8 mouse cellular contexts compared by ENCODE assay signal in the genomic region with DNA sequence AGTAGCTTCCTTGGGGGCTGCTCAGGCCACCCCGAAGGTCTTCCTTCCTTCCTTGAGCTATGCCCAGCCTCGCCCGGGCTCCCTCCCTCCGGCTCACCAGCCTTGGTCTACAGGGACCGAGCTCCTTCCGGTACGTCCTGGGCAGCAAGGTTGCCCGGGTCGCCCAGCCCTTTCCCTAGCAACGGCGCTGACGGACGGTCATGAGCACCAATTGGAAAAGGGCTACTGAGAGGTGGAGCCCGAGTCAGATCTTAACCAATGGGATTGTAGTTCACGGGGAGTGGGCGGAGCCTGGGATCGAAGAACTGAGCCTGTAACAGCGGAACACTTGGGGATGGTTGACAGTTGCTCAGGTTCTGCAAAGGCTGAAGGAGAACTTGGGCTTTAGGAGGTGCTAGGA. TPM values are rescaled to one million over a fixed set of nuclear protein-coding genes. Genes with fewer than 3 reads are reported as not detected.
DNase-seq lines count a peak whose midpoint lies in the region; ATAC-seq lines count a peak whose summit lies in the region.

Tldc1 (minus strand) TSS at position 154 of the 400 bp plus-strand sequence.

- 0% methylated on average over 18 of the region's 18 CpGs for WGBS in intestine, embryonic 14.5 days

- no peaks in the 10 kb centered on the region for H3K9me3 ChIP-seq in intestine, embryonic 14.5 days (ENCODE audit: control insufficient read depth, low read length)

- DNase-seq in adrenal gland, adult 18-20 months (ENCODE audit: low spot score in 2 of 2): peak; percentile 99
- DNase-seq in embryo, embryonic 11 days: peak; percentile 98
- peak; percentile 98 for DNase-seq in gastrocnemius, postnatal 25 days
- DNase-seq in intestine, embryonic 14.5 days (ENCODE audit: low spot score): peak; percentile 100
- peak; percentile 99 to 100 for DNase-seq in left cerebral cortex, postnatal 14 days (ENCODE audit: low spot score in 2 of 2)
- DNase-seq in mesoderm, embryonic 11.5 days (ENCODE audit: low read depth, low spot score): peak; percentile 99
- peak; percentile 98 for DNase-seq in right cerebral cortex, postnatal 36 days (ENCODE audit: low spot score in 2 of 2)
- peak; percentile 98 for DNase-seq in yolk sac, embryonic 10.5 days (ENCODE audit: low spot score)

- H3K27ac ChIP-seq in intestine, embryonic 14.5 days (ENCODE audit: low read depth): peak within 1 kb of the TSS; percentile 45

- H3K9ac ChIP-seq in intestine, embryonic 14.5 days (ENCODE audit: low read length): peak within 1 kb of the TSS; percentile 54

- H3K4me2 ChIP-seq in intestine, embryonic 14.5 days (ENCODE audit: low read length): peak within 1 kb of the TSS; percentile 62

- peak; percentile 95 for ATAC-seq in intestine, embryonic 14.5 days (replicated peaks; ENCODE audit: low FRiP score, low TSS enrichment, low read depth)

- no peaks in the 10 kb centered on the region for H3K36me3 ChIP-seq in intestine, embryonic 14.5 days (ENCODE audit: control insufficient read depth, insufficient read depth, low read length)

- no peaks in the 10 kb centered on the region for H3K27me3 ChIP-seq in intestine, embryonic 14.5 days (replicated peaks; ENCODE audit: control insufficient read depth, insufficient read depth, low read length)

- intact Hi-C loops in left cerebral cortex, postnatal 14 days (cut with DNase I): loop anchor here (10.0 kb wide), 1 partner anchor 333 kb away; the partner anchor contains the start of gene Necab2

- peaks cover 15% of the 10 kb centered on the region for H3K4me1 ChIP-seq in intestine, embryonic 14.5 days (replicated peaks; ENCODE audit: control insufficient read depth, insufficient read depth, low read length)

- peak within 1 kb of the TSS; percentile 53 for H3K4me3 ChIP-seq in intestine, embryonic 14.5 days (ENCODE audit: low read depth, low read length)

RNA-seq across cellular contexts. Expression of gene Tldc1, which starts in this region (rescaled TPM):
- 1 to 10 TPM; 8.4 to 9.7 TPM for total RNA-seq in adrenal gland, adult 18-20 months (2021)
- 1 to 10 TPM; 3.2 to 4.0 TPM for total RNA-seq in gastrocnemius, postnatal 25 days (2021)
- polyA plus RNA-seq in intestine, embryonic 14.5 days (2014; fragmentation: Nextera tagmentation; extraction: Ambion mirVana): 11.1 and 15.0 TPM in 2 replicates
- 10 to 100 TPM; 17.3 to 19.0 TPM for total RNA-seq in left cerebral cortex, postnatal 14 days (2021)

Comparison
In these comparisons a context has a peak if more than half of its experiments do, and no peak if none do; other contexts are left out.
1. Peak in every context shown above with its lines: DNase-seq, ATAC-seq, H3K4me3 ChIP-seq and H3K27ac ChIP-seq.